Mouse (Mus musculus) stomach, embryonic 15.5 days (tissue): ENCODE data around the gene Srl. TPM values are rescaled to one million over a fixed set of nuclear protein-coding genes. Genes with fewer than 3 reads are reported as not detected.
"Not testable (repeated sequence)": the region's sequence is repeated elsewhere in the genome, so short reads cannot be mapped to it uniquely, and the experiment has no call there.

Source experiments
- ATAC-seq: fragments of 200-750 bp; cut with Nextera tagmentation; 2 replicates; pipeline ENCODE4 v1.8.0; 2017; ENCODE audit warnings: low read depth, moderate number of reproducible peaks, moderate TSS enrichment; ENCODE audit not compliant: insufficient read depth, low FRiP score
- H3K27ac ChIP-seq: fragments of 300-500 bp; sonication (generic); 2 replicates; pipeline ENCODE4 v1.5.1; 2015; ENCODE audit warnings: mild to moderate bottlenecking, inconsistent platforms
- H3K27me3 ChIP-seq: fragments of 300-500 bp; sonication (generic); replicated peaks from 2 replicates; pipeline ENCODE4 v1.6.1; 2015; ENCODE audit warnings: inconsistent platforms
- H3K36me3 ChIP-seq: fragments of 300-500 bp; sonication (generic); 2 replicates; pipeline ENCODE4 v1.6.1; 2015; ENCODE audit warnings: inconsistent platforms
- H3K4me1 ChIP-seq: fragments of 300-500 bp; sonication (generic); 2 replicates; pipeline ENCODE4 v1.6.1; 2015; ENCODE audit warnings: inconsistent platforms
- H3K4me2 ChIP-seq: fragments of 300-500 bp; sonication (generic); 2 replicates; pipeline ENCODE4 v1.6.1; 2015; ENCODE audit warnings: mild to moderate bottlenecking, inconsistent platforms
- H3K4me3 ChIP-seq: fragments of 300-500 bp; sonication (generic); replicated peaks from 2 replicates; pipeline ENCODE4 v1.5.1; 2015; ENCODE audit warnings: inconsistent platforms
- H3K9ac ChIP-seq: fragments of 300-500 bp; sonication (generic); 2 replicates; pipeline ENCODE4 v1.6.1; 2015; ENCODE audit warnings: inconsistent platforms
- H3K9me3 ChIP-seq: fragments of 300-500 bp; sonication (generic); 2 replicates; pipeline ENCODE4 v1.6.1; 2016; ENCODE audit warnings: inconsistent platforms
- WGBS: fragments of 180-500 bp; shearing (Covaris S2); methylation state at CpG from one replicate; pipeline ENCODE4 v1.1.7; 2015; 5-methylcytosine and 5-hydroxymethylcytosine counted together
- polyA plus RNA-seq: library from polyadenylated mRNA; unstranded; fragments of >200 nt; fragmentation: Nextera tagmentation; extraction: Ambion mirVana; gene quantifications from 2 replicates; pipeline ENCODE4 v1.2.1, GENCODE M21; 2015

Srl gene
- polyA plus RNA-seq, 1 experiment from 2014 or later, result 9.3 TPM

- not testable (repeated sequence) for H3K4me3 ChIP-seq, H3K4me2 ChIP-seq, H3K4me1 ChIP-seq, H3K9ac ChIP-seq, ATAC-seq, H3K9me3 ChIP-seq, H3K27me3 ChIP-seq, H3K27ac ChIP-seq, H3K36me3 ChIP-seq
- WGBS, result 90% methylated on average over 12 of the region's 12 CpGs
Observed at GRCm38 (mm10) chr16:4527373-4527772, 14.2 kb downstream of the Srl start.

GRCm38 (mm10) chr16:4523313-4524004 is 18.2 kb downstream of the Srl start:
- Histone ChIP-seq H3K9ac (no peak overlapping the region), H3K4me1 (no peaks in the 10 kb centered on the region), H3K27me3 (no peaks in the 10 kb centered on the region), H3K4me2 (no peak overlapping the region), H3K9me3 (no peaks in the 10 kb centered on the region), H3K4me3 (no peak overlapping the region), H3K27ac (no peak overlapping the region), H3K36me3 (no peaks in the 10 kb centered on the region)
- ATAC-seq, result no peak
- 63% methylated on average over 7 of the region's 7 CpGs for WGBS

- H3K27ac ChIP-seq, result no peak overlapping the region
- no peak for ATAC-seq
- H3K4me2 ChIP-seq, result no peak overlapping the region
- WGBS, result 45% methylated on average over 8 of the region's 8 CpGs
- H3K4me3 ChIP-seq, result no peak overlapping the region
- H3K36me3 ChIP-seq, result no peaks in the 10 kb centered on the region
- H3K9me3 ChIP-seq, result no peaks in the 10 kb centered on the region
- no peak overlapping the region for H3K9ac ChIP-seq
- H3K27me3 ChIP-seq, result no peaks in the 10 kb centered on the region
- H3K4me1 ChIP-seq, result no peaks in the 10 kb centered on the region
Observed at GRCm38 (mm10) chr16:4522879-4523278, 18.7 kb downstream of the Srl start.

GRCm38 (mm10) chr16:4521735-4522530 is 19.7 kb downstream of the Srl start:
- WGBS, result 59% methylated on average over 5 of the region's 5 CpGs
- no peaks in the 10 kb centered on the region for H3K9me3 ChIP-seq
- no peak overlapping the region for H3K4me3 ChIP-seq
- no peak overlapping the region for H3K4me2 ChIP-seq
- H3K9ac ChIP-seq, result no peak overlapping the region
- no peaks in the 10 kb centered on the region for H3K36me3 ChIP-seq
- no peak for ATAC-seq
- no peak overlapping the region for H3K27ac ChIP-seq
- no peaks in the 10 kb centered on the region for H3K4me1 ChIP-seq
- H3K27me3 ChIP-seq, result no peaks in the 10 kb centered on the region

- Histone ChIP-seq H3K27ac (no peak overlapping the region), H3K4me2 (no peak overlapping the region), H3K36me3 (no peaks in the 10 kb centered on the region), H3K9me3 (no peaks in the 10 kb centered on the region), H3K4me3 (no peak overlapping the region), H3K27me3 (no peaks in the 10 kb centered on the region), H3K4me1 (no peaks in the 10 kb centered on the region), H3K9ac (no peak overlapping the region)
- ATAC-seq, result no peak
- WGBS, result 73% methylated on average over 4 of the region's 4 CpGs
Observed at GRCm38 (mm10) chr16:4521074-4521667, 20.4 kb downstream of the Srl start.

GRCm38 (mm10) chr16:4520673-4521072 is 20.9 kb downstream of the Srl start:
- Histone ChIP-seq H3K27ac (no peak overlapping the region), H3K36me3 (no peaks in the 10 kb centered on the region), H3K27me3 (no peaks in the 10 kb centered on the region), H3K9ac (no peak overlapping the region), H3K9me3 (no peaks in the 10 kb centered on the region), H3K4me3 (no peak overlapping the region), H3K4me2 (no peak overlapping the region), H3K4me1 (no peaks in the 10 kb centered on the region)
- ATAC-seq, result no peak
- WGBS, result 77% methylated on average over 8 of the region's 8 CpGs

GRCm38 (mm10) chr16:4519825-4520224 is 21.8 kb downstream of the Srl start:
- H3K9me3 ChIP-seq, result no peaks in the 10 kb centered on the region
- no peak overlapping the region for H3K4me2 ChIP-seq
- H3K4me1 ChIP-seq, result 0 out of 2 replicates have a peak, but pooled peaks cover 3% of the 10 kb centered on the region
- 90% methylated on average over 2 of the region's 2 CpGs for WGBS
- H3K9ac ChIP-seq, result no peak overlapping the region
- H3K4me3 ChIP-seq, result no peak overlapping the region
- no peak for ATAC-seq
- no peaks in the 10 kb centered on the region for H3K36me3 ChIP-seq
- H3K27me3 ChIP-seq, result no peaks in the 10 kb centered on the region
- H3K27ac ChIP-seq, result no peak overlapping the region

GRCm38 (mm10) chr16:4519157-4519556 is 22.5 kb downstream of the Srl start:
- H3K9me3 ChIP-seq, result no peaks in the 10 kb centered on the region
- no peak overlapping the region for H3K27ac ChIP-seq
- no peak overlapping the region for H3K4me2 ChIP-seq
- H3K9ac ChIP-seq, result no peak overlapping the region
- H3K27me3 ChIP-seq, result no peaks in the 10 kb centered on the region
- no peaks in the 10 kb centered on the region for H3K36me3 ChIP-seq
- ATAC-seq, result no peak
- H3K4me3 ChIP-seq, result no peak overlapping the region
- WGBS, result 83% methylated on average over 4 of the region's 4 CpGs
- 0 out of 2 replicates have a peak, but pooled peaks cover 8% of the 10 kb centered on the region for H3K4me1 ChIP-seq

GRCm38 (mm10) chr16:4517906-4518305 is 23.7 kb downstream of the Srl start:
- H3K4me1 ChIP-seq, result 0 out of 2 replicates have a peak, but pooled peaks cover 8% of the 10 kb centered on the region
- H3K36me3 ChIP-seq, result no peaks in the 10 kb centered on the region
- whole genome bisulfite sequencing, result 53% methylated on average over 2 of the region's 2 CpGs
- no peaks in the 10 kb centered on the region for H3K27me3 ChIP-seq
- H3K9me3 ChIP-seq, result no peaks in the 10 kb centered on the region
- H3K4me3 ChIP-seq, result no peak overlapping the region
- no peak for ATAC-seq
- H3K4me2 ChIP-seq, result no peak overlapping the region
- no peak overlapping the region for H3K27ac ChIP-seq
- no peak overlapping the region for H3K9ac ChIP-seq

- Histone ChIP-seq H3K27ac (no peak overlapping the region), H3K9ac (no peak overlapping the region), H3K36me3 (no peaks in the 10 kb centered on the region), H3K4me3 (no peak overlapping the region), H3K4me2 (no peak overlapping the region), H3K9me3 (no peaks in the 10 kb centered on the region), H3K27me3 (no peaks in the 10 kb centered on the region), H3K4me1 (0 out of 2 replicates have a peak, but pooled peaks cover 13% of the 10 kb centered on the region)
- 88% methylated on average over 3 of the region's 3 CpGs for WGBS
- ATAC-seq, result no peak
Observed at GRCm38 (mm10) chr16:4514383-4514782, 27.2 kb downstream of the Srl start.

GRCm38 (mm10) chr16:4512661-4513438 is 28.8 kb downstream of the Srl start:
- Histone ChIP-seq H3K4me2 (no peak overlapping the region), H3K9me3 (no peaks in the 10 kb centered on the region), H3K27me3 (no peaks in the 10 kb centered on the region), H3K4me3 (no peak overlapping the region), H3K36me3 (no peaks in the 10 kb centered on the region), H3K27ac (peak overlapping the region; percentile 57; the same call in 1 of the 2 replicates), H3K9ac (no peak overlapping the region), H3K4me1 (0 out of 2 replicates have a peak, but pooled peaks cover 13% of the 10 kb centered on the region)
- peak; percentile 73; the same call in 1 of the 2 replicates for ATAC-seq
- 50% methylated on average over 3 of the region's 3 CpGs for WGBS
